Mouse (Mus musculus) mesoderm, embryonic 11.5 days (tissue): ENCODE measurements around the gene Lrp5.

ENCODE experiments used
- DNase-seq: peaks from one replicate; pipeline ENCODE4 v3.0.0-alpha.2; 2012; ENCODE audit warnings: low read depth, low spot score

Gene Lrp5

GRCm38 (mm10) chr19:3556169-3556827, 130.1 kb downstream of the Lrp5 start:
- DNase-seq = no peak

DNA sequence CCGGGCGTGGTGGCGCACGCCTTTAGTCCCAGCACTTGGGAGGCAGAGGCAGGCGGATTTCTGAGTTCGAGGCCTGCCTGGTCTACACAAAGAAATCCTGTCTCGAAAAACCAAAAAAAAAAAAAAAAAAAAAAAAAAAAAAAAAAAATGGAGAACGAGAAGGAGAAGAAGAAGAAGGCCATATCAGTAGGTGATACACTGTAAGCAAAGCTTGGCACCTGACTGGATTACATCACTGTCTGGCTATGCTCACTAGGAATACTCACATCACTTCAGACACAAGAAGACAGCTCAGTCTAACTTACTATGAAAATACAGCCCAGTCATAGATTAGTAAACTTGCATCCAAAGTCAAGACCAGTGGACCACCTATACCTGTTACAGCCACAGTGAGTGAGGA, 131.6 kb downstream of the Lrp5 start:
- DNase-seq = no peak

GRCm38 (mm10) chr19:3551573-3552159, 134.7 kb downstream of the Lrp5 start:
- DNase-seq = no peak

DNA sequence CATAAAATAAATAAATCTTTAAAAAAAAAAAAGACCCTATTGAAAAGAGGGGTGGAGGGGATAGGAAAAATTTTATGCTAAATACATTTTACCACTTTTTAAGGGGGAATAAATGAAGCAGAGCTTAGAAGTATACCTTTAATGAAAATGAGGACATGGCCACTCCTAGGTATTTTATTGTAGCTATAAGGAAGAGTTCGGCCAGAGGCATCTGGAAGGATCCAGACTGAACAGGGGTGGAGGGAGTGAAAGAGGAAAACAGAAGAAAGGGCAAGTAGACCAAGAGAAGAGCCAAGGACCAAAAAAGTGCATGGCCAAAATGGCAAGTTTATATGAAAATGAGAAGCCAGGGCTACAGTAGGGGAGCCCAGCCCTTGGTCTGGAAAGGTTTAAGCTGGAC, 136.3 kb downstream of the Lrp5 start:
- no peak for DNase-seq

DNA sequence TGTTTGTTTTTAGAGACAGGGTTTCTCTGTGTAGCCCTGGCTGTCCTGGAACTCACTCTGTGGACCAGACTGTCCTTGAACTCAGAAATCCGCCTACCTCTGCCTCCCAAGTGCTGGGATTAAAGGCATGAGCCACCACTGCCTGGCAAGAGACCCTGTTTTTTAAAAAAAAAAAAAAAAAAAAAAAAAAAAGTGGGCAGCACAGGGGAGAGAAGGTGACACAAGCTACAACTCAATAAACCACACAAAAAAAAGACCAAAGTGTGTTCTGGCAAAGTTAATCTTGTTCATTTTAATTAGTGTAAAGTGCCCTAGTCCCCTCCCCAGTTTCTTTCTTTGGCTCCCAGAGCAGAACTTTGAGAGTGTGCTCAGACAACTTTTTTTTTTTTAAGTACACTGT, 137.1 kb downstream of the Lrp5 start:
- DNase-seq = no peak

GRCm38 (mm10) chr19:3548311-3548710, 138.1 kb downstream of the Lrp5 start:
- no peak for DNase-seq

GRCm38 (mm10) chr19:3544995-3545394, 141.4 kb downstream of the Lrp5 start:
- no peak for DNase-seq

GRCm38 (mm10) chr19:3542591-3542990, 143.8 kb downstream of the Lrp5 start:
- DNase-seq = no peak

DNA sequence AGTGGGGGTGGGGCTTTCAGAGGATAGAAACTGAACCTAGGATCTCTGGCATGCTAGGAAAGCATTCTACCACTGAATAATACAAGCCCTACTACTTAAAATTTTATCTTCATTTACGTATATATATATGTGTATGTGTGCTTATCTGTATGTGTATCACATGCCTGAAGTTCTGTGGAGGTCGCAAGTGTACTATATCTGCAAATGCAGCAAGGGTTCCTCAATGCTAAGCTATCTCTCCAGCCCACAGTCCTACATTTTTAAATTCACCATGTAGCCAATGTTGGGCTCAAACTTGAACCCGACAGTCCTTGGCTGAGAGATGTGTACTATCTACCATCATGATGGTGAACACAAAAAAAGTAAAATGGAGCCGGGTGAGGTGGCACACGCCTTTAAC, 145.4 kb downstream of the Lrp5 start:
- DNase-seq = no peak

GRCm38 (mm10) chr19:3540254-3540653, 146.1 kb downstream of the Lrp5 start:
- DNase-seq = no peak

DNA sequence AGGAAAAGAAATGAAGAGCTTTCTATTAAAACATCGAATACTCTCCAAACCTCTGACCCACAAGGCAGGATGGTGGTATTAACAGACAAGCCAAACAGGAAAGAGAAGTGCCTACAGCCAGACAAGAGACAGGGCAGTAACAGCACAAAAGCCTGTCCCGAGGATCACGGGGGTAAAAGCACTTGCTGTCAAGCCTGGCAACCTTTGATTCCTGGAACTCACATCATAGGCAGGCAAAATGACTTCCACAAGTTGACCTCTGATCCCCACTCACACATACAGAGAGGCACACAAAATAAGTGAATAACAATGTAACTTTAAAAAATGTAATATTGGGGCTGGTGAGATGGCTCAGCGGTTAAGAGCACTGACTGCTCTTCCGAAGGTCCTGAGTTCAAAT, 146.9 kb downstream of the Lrp5 start:
- no peak for DNase-seq

GRCm38 (mm10) chr19:3537658-3538057, 148.7 kb downstream of the Lrp5 start:
- DNase-seq = no peak

GRCm38 (mm10) chr19:3534945-3535344, 151.4 kb downstream of the Lrp5 start:
- no peak for DNase-seq
